Mouse (Mus musculus) heart, postnatal 0 days (tissue): ENCODE measurements at regions not wholly inside any gene's neighbourhood (a gene's known extent, or its start where the extent isn't known, plus 50 kb on each side); places are given as distances from the start of the nearest gene placed in this dataset.

Source experiments
- CTCF ChIP-seq: IDR thresholded peaks from 2 replicates; pipeline ENCODE4 v1.5.1; 2016; ENCODE audit warnings: antibody characterized with exemption, control low read depth, low read depth
- EP300 ChIP-seq: IDR thresholded peaks from 2 replicates; pipeline ENCODE4 v1.6.1; 2016; ENCODE audit warnings: antibody characterized with exemption, low read depth

GRCm38 (mm10) chr8:115486904-115487303 is 220.7 kb downstream of the Maf start:
- TF ChIP-seq CTCF (no peak), EP300 (no peak)
